Mouse (Mus musculus) intestine, embryonic 16.5 days (tissue): ENCODE measurements around the gene Zic3. TPM values are rescaled to one million over a fixed set of nuclear protein-coding genes. Genes with fewer than 3 reads are reported as not detected.

ENCODE experiments used
- ATAC-seq: fragments of 200-750 bp; cut with Nextera tagmentation; 2 replicates; pipeline ENCODE4 v1.8.0; 2017; ENCODE audit warnings: moderate TSS enrichment, moderate library complexity
- H3K27ac ChIP-seq: fragments of 300-500 bp; sonication (generic); 2 replicates; pipeline ENCODE4 v1.5.1; 2014; ENCODE audit warnings: mild to moderate bottlenecking, low read length
- H3K27me3 ChIP-seq: fragments of 300-500 bp; sonication (generic); replicated peaks from 2 replicates; pipeline ENCODE4 v1.6.1; 2014; ENCODE audit warnings: low read length, control low read depth, mixed read lengths; ENCODE audit not compliant: control insufficient read depth, insufficient read depth
- H3K36me3 ChIP-seq: fragments of 300-500 bp; sonication (generic); 2 replicates; pipeline ENCODE4 v1.6.1; 2014; ENCODE audit warnings: low read length, control low read depth; ENCODE audit not compliant: control insufficient read depth, insufficient read depth
- H3K4me1 ChIP-seq: fragments of 300-500 bp; sonication (generic); 2 replicates; pipeline ENCODE4 v1.6.1; 2014; ENCODE audit warnings: low read length, control low read depth, mixed read lengths; ENCODE audit not compliant: control insufficient read depth, insufficient read depth
- H3K4me2 ChIP-seq: fragments of 300-500 bp; sonication (generic); 2 replicates; pipeline ENCODE4 v1.6.1; 2014; ENCODE audit warnings: low read depth, low read length, control low read depth
- H3K4me3 ChIP-seq: fragments of 300-500 bp; sonication (generic); 2 replicates; pipeline ENCODE4 v1.5.1; 2014; ENCODE audit warnings: mild to moderate bottlenecking, low read length
- H3K9ac ChIP-seq: fragments of 300-500 bp; sonication (generic); 2 replicates; pipeline ENCODE4 v1.6.1; 2014; ENCODE audit warnings: low read depth, low read length
- H3K9me3 ChIP-seq: fragments of 300-500 bp; sonication (generic); 2 replicates; pipeline ENCODE4 v1.6.1; 2016; ENCODE audit warnings: low read length, control low read depth; ENCODE audit not compliant: control insufficient read depth
- WGBS: fragments of 180-500 bp; shearing (Covaris S2); extraction: QIAGEN DNeasy Blood & Tissue Kit; methylation state at CpG from one replicate; pipeline ENCODE4 v1.1.7; 2014; 5-methylcytosine and 5-hydroxymethylcytosine counted together
- polyA plus RNA-seq: library from polyadenylated mRNA; unstranded; fragments of >200 nt; fragmentation: Nextera tagmentation; extraction: Ambion mirVana; gene quantifications from 2 replicates; pipeline ENCODE4 v1.2.1, GENCODE M21; 2015

Zic3 gene
- polyA plus RNA-seq, 1 experiment from 2014 or later: not detected

GRCm38 (mm10) chrX:58027631-58028030 is 5.1 kb downstream of the Zic3 start:
- peaks cover 50% of the 10 kb centered on the region for H3K27me3 ChIP-seq
- 13% methylated on average over 9 of the region's 9 CpGs for WGBS
- no peaks in the 10 kb centered on the region for H3K36me3 ChIP-seq

GRCm38 (mm10) chrX:58028082-58028481 is 5.6 kb downstream of the Zic3 start:
- Histone ChIP-seq H3K4me3 (no peak overlapping the region), H3K9ac (no peak overlapping the region), H3K36me3 (no peaks in the 10 kb centered on the region), H3K27ac (no peak overlapping the region), H3K27me3 (peaks cover 53% of the 10 kb centered on the region), H3K4me1 (peaks cover 8% of the 10 kb centered on the region; the same call in 1 of the 2 replicates), H3K4me2 (no peak overlapping the region), H3K9me3 (no peaks in the 10 kb centered on the region)
- ATAC-seq: no peak
- 7% methylated on average over 16 of the region's 16 CpGs for WGBS

More at GRCm38 (mm10) chrX:58027631-58028030, 5.1 kb downstream of the Zic3 start:
- Histone ChIP-seq H3K9me3 (no peaks in the 10 kb centered on the region), H3K9ac (no peak overlapping the region), H3K4me3 (no peak overlapping the region), H3K27ac (no peak overlapping the region), H3K4me2 (no peak overlapping the region), H3K4me1 (peaks cover 8% of the 10 kb centered on the region; the same call in 1 of the 2 replicates)
- ATAC-seq: no peak

- peaks cover 57% of the 10 kb centered on the region for H3K27me3 ChIP-seq
Observed at GRCm38 (mm10) chrX:58028858-58029257, 6.4 kb downstream of the Zic3 start.

GRCm38 (mm10) chrX:58030100-58030834 is 7.8 kb downstream of the Zic3 start:
- H3K9me3 ChIP-seq: no peaks in the 10 kb centered on the region
- 22% methylated on average over 47 of the region's 48 CpGs for WGBS
- peaks cover 8% of the 10 kb centered on the region; the same call in 1 of the 2 replicates for H3K4me1 ChIP-seq
- peak; percentile 92 for ATAC-seq
- H3K9ac ChIP-seq: no peak overlapping the region
- no peak overlapping the region for H3K27ac ChIP-seq
- H3K4me3 ChIP-seq: peak overlapping the region; percentile 42
- H3K36me3 ChIP-seq: no peaks in the 10 kb centered on the region
- H3K27me3 ChIP-seq: peaks cover 52% of the 10 kb centered on the region
- H3K4me2 ChIP-seq: peak overlapping the region; percentile 50

More at GRCm38 (mm10) chrX:58028858-58029257, 6.4 kb downstream of the Zic3 start:
- Histone ChIP-seq H3K27ac (no peak overlapping the region), H3K4me2 (no peak overlapping the region), H3K9ac (no peak overlapping the region), H3K36me3 (no peaks in the 10 kb centered on the region), H3K4me3 (no peak overlapping the region), H3K4me1 (peaks cover 8% of the 10 kb centered on the region; the same call in 1 of the 2 replicates), H3K9me3 (no peaks in the 10 kb centered on the region)
- WGBS: 30% methylated on average over 8 of the region's 8 CpGs
- ATAC-seq: no peak

GRCm38 (mm10) chrX:58030835-58031670 is 8.6 kb downstream of the Zic3 start:
- peak overlapping the region; percentile 50 for H3K4me2 ChIP-seq
- no peaks in the 10 kb centered on the region for H3K36me3 ChIP-seq
- peaks cover 51% of the 10 kb centered on the region for H3K27me3 ChIP-seq
- H3K27ac ChIP-seq: no peak overlapping the region
- H3K4me3 ChIP-seq: peak overlapping the region; percentile 42
- no peak overlapping the region for H3K9ac ChIP-seq
- no peaks in the 10 kb centered on the region for H3K9me3 ChIP-seq
- H3K4me1 ChIP-seq: peaks cover 8% of the 10 kb centered on the region; the same call in 1 of the 2 replicates
- ATAC-seq: 0 out of 2 replicates have a peak, but pooled peaks have one; percentile 12
- 22% methylated on average over 56 of the region's 56 CpGs for WGBS

- H3K9me3 ChIP-seq: no peaks in the 10 kb centered on the region
- 15% methylated on average over 50 of the region's 56 CpGs for WGBS
- no peaks in the 10 kb centered on the region for H3K36me3 ChIP-seq
- peak overlapping the region; percentile 50 for H3K4me2 ChIP-seq
- ATAC-seq: no peak
- no peak overlapping the region for H3K9ac ChIP-seq
- H3K27me3 ChIP-seq: peaks cover 55% of the 10 kb centered on the region
- H3K4me3 ChIP-seq: peak overlapping the region; percentile 23
- peaks cover 8% of the 10 kb centered on the region; the same call in 1 of the 2 replicates for H3K4me1 ChIP-seq
- H3K27ac ChIP-seq: no peak overlapping the region
Observed at GRCm38 (mm10) chrX:58031671-58032605, 9.4 kb downstream of the Zic3 start.

GRCm38 (mm10) chrX:58032622-58033021 is 10.1 kb downstream of the Zic3 start:
- Histone ChIP-seq H3K4me3 (no peak overlapping the region), H3K36me3 (no peaks in the 10 kb centered on the region), H3K27ac (no peak overlapping the region), H3K27me3 (peaks cover 56% of the 10 kb centered on the region), H3K9ac (no peak overlapping the region), H3K4me2 (no peak overlapping the region), H3K4me1 (peaks cover 8% of the 10 kb centered on the region; the same call in 1 of the 2 replicates), H3K9me3 (no peaks in the 10 kb centered on the region)
- 20% methylated on average over 7 of the region's 7 CpGs for WGBS
- ATAC-seq: no peak

- Histone ChIP-seq H3K4me3 (no peak overlapping the region), H3K4me1 (peaks cover 8% of the 10 kb centered on the region; the same call in 1 of the 2 replicates), H3K36me3 (no peaks in the 10 kb centered on the region), H3K27me3 (peaks cover 56% of the 10 kb centered on the region), H3K4me2 (no peak overlapping the region), H3K9me3 (no peaks in the 10 kb centered on the region), H3K9ac (no peak overlapping the region), H3K27ac (no peak overlapping the region)
- 21% methylated on average over 22 of the region's 22 CpGs for WGBS
- ATAC-seq: no peak
Observed at GRCm38 (mm10) chrX:58033521-58033920, 11.0 kb downstream of the Zic3 start.
